Mouse (Mus musculus): ENCODE data around the gene Fgf22.

GRCm38 (mm10) chr10:79760603-79761143 lies 5.8 kb downstream of the Fgf22 start:
- TF ChIP-seq POLR2A (IDR thresholded peaks at IDR 0.05; ENCODE audit: insufficient read length, low read depth), result no peak
- TF ChIP-seq CEBPB (IDR thresholded peaks at IDR 0.05; ENCODE audit: insufficient read depth, poor library complexity, severe bottlenecking), result no peak
- no peak for TF ChIP-seq E2F4 (IDR thresholded peaks at IDR 0.05; ENCODE audit: insufficient read depth)
- no peak for TF ChIP-seq MAX (IDR thresholded peaks at IDR 0.05; ENCODE audit: low read depth)
- TF ChIP-seq MYOG (IDR thresholded peaks at IDR 0.05; ENCODE audit: control insufficient read depth in 1 of 3, insufficient read depth in 1 of 3, insufficient read length in 2 of 3, low read depth in 2 of 3), result peak; percentile 93 to 100 (median 100)
- TF ChIP-seq USF1 (IDR thresholded peaks at IDR 0.05; ENCODE audit: low read depth), result no peak
- TF ChIP-seq TCF12 (IDR thresholded peaks at IDR 0.05; ENCODE audit: insufficient read depth, poor library complexity, severe bottlenecking), result peak; percentile 99
- peak; percentile 10 for TF ChIP-seq POLR2AphosphoS2 (IDR thresholded peaks at IDR 0.05; ENCODE audit: insufficient read length, low read depth)
- peak in 2 of 3 experiments; percentile 100 for TF ChIP-seq MYOD1 (IDR thresholded peaks at IDR 0.05; ENCODE audit: control insufficient read depth in 1 of 3, insufficient read length in 2 of 3, low read depth in 2 of 3)
- peak; percentile 100 for TF ChIP-seq TCF3 (IDR thresholded peaks at IDR 0.05; ENCODE audit: insufficient read length, low read depth)
